Mouse (Mus musculus) stomach, embryonic 16.5 days (tissue): ENCODE data around the gene Pycard. TPM values are rescaled to one million over a fixed set of nuclear protein-coding genes. Genes with fewer than 3 reads are reported as not detected.
"Not testable (repeated sequence)": the region's sequence is repeated elsewhere in the genome, so short reads cannot be mapped to it uniquely, and the experiment has no call there.

Source experiments
- ATAC-seq: fragments of 200-750 bp; cut with Nextera tagmentation; 2 replicates; pipeline ENCODE4 v1.8.0; 2017; ENCODE audit warnings: moderate number of reproducible peaks, moderate TSS enrichment; ENCODE audit not compliant: insufficient read depth, low FRiP score
- H3K27ac ChIP-seq: fragments of 300-500 bp; sonication (generic); 2 replicates; pipeline ENCODE4 v1.5.1; 2014; ENCODE audit warnings: low read length
- H3K27me3 ChIP-seq: fragments of 300-500 bp; sonication (generic); 2 replicates; pipeline ENCODE4 v1.6.1; 2014; ENCODE audit warnings: low read length, control low read depth, mixed read lengths; ENCODE audit not compliant: control insufficient read depth, insufficient read depth
- H3K36me3 ChIP-seq: fragments of 300-500 bp; sonication (generic); 2 replicates; pipeline ENCODE4 v1.6.1; 2014; ENCODE audit warnings: low read length; ENCODE audit not compliant: control insufficient read depth, insufficient read depth
- H3K4me1 ChIP-seq: fragments of 300-500 bp; sonication (generic); 2 replicates; pipeline ENCODE4 v1.6.1; 2014; ENCODE audit warnings: low read length, control low read depth, mixed read lengths; ENCODE audit not compliant: control insufficient read depth, insufficient read depth
- H3K4me2 ChIP-seq: fragments of 300-500 bp; sonication (generic); 2 replicates; pipeline ENCODE4 v1.6.1; 2014; ENCODE audit warnings: low read depth, low read length, mixed read lengths
- H3K4me3 ChIP-seq: fragments of 300-500 bp; sonication (generic); replicated peaks from 2 replicates; pipeline ENCODE4 v1.5.1; 2014; ENCODE audit warnings: mild to moderate bottlenecking, low read length
- H3K9ac ChIP-seq: fragments of 300-500 bp; sonication (generic); 2 replicates; pipeline ENCODE4 v1.6.1; 2014; ENCODE audit warnings: low read length
- H3K9me3 ChIP-seq: fragments of 300-500 bp; sonication (generic); replicated peaks from 2 replicates; pipeline ENCODE4 v1.6.1; 2016; ENCODE audit warnings: low read length, control low read depth; ENCODE audit not compliant: control insufficient read depth
- WGBS: fragments of 180-500 bp; shearing (Covaris S2); extraction: QIAGEN DNeasy Blood & Tissue Kit; methylation state at CpG from one replicate; pipeline ENCODE4 v1.1.7; 2014; 5-methylcytosine and 5-hydroxymethylcytosine counted together
- polyA plus RNA-seq: library from polyadenylated mRNA; unstranded; fragments of >200 nt; fragmentation: Nextera tagmentation; extraction: Ambion mirVana; gene quantifications from 2 replicates; pipeline ENCODE4 v1.2.1, GENCODE M21; 2015

Gene Pycard
- polyA plus RNA-seq, 1 experiment from 2014 or later = 179 TPM

- WGBS = 85% methylated on average over 4 of the region's 4 CpGs
- no peaks in the 10 kb centered on the region for H3K36me3 ChIP-seq
These were observed 29.9 kb upstream of the Pycard start for GRCm38 (mm10) chr7:128023565-128023964.

GRCm38 (mm10) chr7:128022974-128023373 lies 29.3 kb upstream of the Pycard start:
- Histone ChIP-seq H3K4me2 (no peak overlapping the region), H3K9me3 (no peaks in the 10 kb centered on the region), H3K27ac (no peak overlapping the region), H3K4me3 (no peak overlapping the region), H3K27me3 (no peaks in the 10 kb centered on the region), H3K9ac (no peak overlapping the region), H3K36me3 (no peaks in the 10 kb centered on the region), H3K4me1 (no peaks in the 10 kb centered on the region)
- no peak for ATAC-seq
- 64% methylated on average over 8 of the region's 8 CpGs for WGBS

More at GRCm38 (mm10) chr7:128023565-128023964, 29.9 kb upstream of the Pycard start:
- Histone ChIP-seq H3K4me3 (no peak overlapping the region), H3K27me3 (no peaks in the 10 kb centered on the region), H3K9me3 (no peaks in the 10 kb centered on the region), H3K27ac (no peak overlapping the region), H3K9ac (no peak overlapping the region), H3K4me2 (no peak overlapping the region), H3K4me1 (no peaks in the 10 kb centered on the region)
- no peak for ATAC-seq

DNA sequence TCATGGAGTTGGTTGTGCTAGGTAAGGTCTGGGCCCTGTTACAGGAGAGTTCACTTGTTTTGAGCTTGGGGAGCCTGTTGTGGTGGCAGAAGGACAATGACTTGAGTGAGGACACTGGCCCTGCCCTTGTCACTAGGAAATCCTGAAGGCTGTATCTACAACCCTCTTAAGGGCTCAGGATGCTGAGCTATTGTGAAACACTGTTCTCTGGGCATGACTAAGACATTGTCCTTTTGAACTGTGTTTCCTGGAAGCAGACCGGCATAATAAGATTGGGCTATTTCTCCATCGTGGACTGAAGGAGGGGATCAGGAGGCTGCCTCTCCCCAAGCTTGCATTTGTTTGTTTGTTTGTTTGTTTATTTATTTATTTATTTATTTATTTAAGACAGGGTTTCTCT lies 25.5 kb upstream of the Pycard start:
- no peak overlapping the region for H3K9ac ChIP-seq
- H3K4me2 ChIP-seq = no peak overlapping the region
- H3K27me3 ChIP-seq = no peaks in the 10 kb centered on the region
- H3K27ac ChIP-seq = no peak overlapping the region
- H3K9me3 ChIP-seq = no peaks in the 10 kb centered on the region
- no peaks in the 10 kb centered on the region for H3K4me1 ChIP-seq
- no peak overlapping the region for H3K4me3 ChIP-seq
- H3K36me3 ChIP-seq = no peaks in the 10 kb centered on the region
- no peak for ATAC-seq
- WGBS = 75% methylated on average over 2 of the region's 2 CpGs

GRCm38 (mm10) chr7:128018275-128018674 lies 24.6 kb upstream of the Pycard start:
- Histone ChIP-seq H3K4me2 (no peak overlapping the region), H3K4me1 (no peaks in the 10 kb centered on the region), H3K36me3 (no peaks in the 10 kb centered on the region), H3K4me3 (no peak overlapping the region), H3K27ac (no peak overlapping the region), H3K27me3 (no peaks in the 10 kb centered on the region), H3K9me3 (no peaks in the 10 kb centered on the region), H3K9ac (no peak overlapping the region)
- no peak for ATAC-seq
- WGBS = 86% methylated on average over 3 of the region's 3 CpGs

DNA sequence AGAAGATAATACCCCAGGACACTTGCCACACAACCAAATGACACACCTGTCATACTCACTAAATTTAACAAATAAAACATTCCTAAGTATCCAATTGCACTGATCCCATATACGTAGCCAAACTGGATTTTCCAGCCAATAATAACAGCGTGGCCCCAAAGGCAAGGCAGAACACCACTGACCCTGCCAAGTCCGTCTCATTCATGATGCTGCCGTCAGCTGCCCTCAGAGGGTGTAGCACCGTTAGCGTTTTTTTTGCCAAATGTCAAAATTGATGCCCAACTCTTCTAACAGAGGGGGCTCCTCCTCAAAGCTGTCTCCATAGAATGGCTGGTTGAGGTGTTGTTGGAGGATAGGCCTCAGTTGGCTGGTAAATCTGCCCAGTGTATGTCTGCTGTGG lies 23.0 kb upstream of the Pycard start:
- WGBS = 71% methylated on average over 6 of the region's 6 CpGs
- Histone ChIP-seq H3K9ac (no peak overlapping the region), H3K27me3 (no peaks in the 10 kb centered on the region), H3K4me1 (no peaks in the 10 kb centered on the region), H3K36me3 (no peaks in the 10 kb centered on the region), H3K27ac (no peak overlapping the region), H3K9me3 (no peaks in the 10 kb centered on the region), H3K4me2 (no peak overlapping the region), H3K4me3 (no peak overlapping the region)
- no peak for ATAC-seq

DNA sequence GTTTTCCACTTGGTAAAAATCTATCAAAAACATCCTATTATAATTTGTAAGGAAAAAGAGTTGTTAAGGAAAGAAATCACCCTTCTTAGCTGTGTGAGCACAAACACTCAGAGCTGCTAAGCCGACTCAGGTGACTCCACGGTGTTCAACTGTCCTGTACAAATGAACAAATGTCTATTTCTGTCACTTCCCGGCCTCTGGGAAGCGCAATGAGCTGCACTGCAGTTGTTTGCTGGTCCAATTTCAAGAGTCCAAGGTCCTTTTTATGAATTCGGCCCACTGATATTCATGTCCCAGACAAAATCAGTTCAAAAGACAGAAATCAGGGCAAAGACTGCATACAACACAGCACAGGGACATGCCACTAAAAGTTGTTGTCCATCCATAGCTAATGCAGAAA lies 22.5 kb upstream of the Pycard start:
- H3K36me3 ChIP-seq, H3K27ac ChIP-seq, H3K9ac ChIP-seq, H3K4me3 ChIP-seq, ATAC-seq, H3K9me3 ChIP-seq, H3K4me1 ChIP-seq, H3K27me3 ChIP-seq, H3K4me2 ChIP-seq: not testable (repeated sequence)
- WGBS = 58% methylated on average over 5 of the region's 5 CpGs

DNA sequence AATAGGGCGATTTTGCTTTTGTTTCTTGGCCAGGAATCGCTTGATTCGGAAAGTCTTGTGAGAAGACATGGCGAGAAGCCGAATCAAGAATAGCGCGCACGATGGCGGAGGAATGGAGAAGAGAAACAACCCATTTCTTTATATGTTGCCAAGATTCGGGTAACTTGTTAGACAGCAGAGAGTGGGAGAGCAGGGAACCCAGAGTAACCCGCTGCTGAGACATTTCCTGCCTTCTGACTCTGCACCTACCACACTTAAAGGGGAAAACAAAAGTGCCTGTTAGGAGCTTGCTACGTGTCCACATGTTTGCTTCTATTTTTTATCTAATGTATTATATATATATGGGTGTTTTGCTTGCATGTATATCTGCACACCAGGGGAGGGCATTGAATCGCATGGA lies 19.4 kb upstream of the Pycard start:
- 90% methylated on average over 13 of the region's 13 CpGs for WGBS
- Histone ChIP-seq H3K9me3 (no peaks in the 10 kb centered on the region), H3K36me3 (no peaks in the 10 kb centered on the region), H3K9ac (no peak overlapping the region), H3K4me1 (no peaks in the 10 kb centered on the region), H3K27me3 (no peaks in the 10 kb centered on the region), H3K4me3 (no peak overlapping the region), H3K4me2 (no peak overlapping the region), H3K27ac (no peak overlapping the region)
- no peak for ATAC-seq

- WGBS = 79% methylated on average over 13 of the region's 13 CpGs
- Histone ChIP-seq H3K4me3 (no peak overlapping the region), H3K4me2 (no peak overlapping the region), H3K9ac (no peak overlapping the region), H3K27me3 (no peaks in the 10 kb centered on the region), H3K36me3 (no peaks in the 10 kb centered on the region), H3K9me3 (no peaks in the 10 kb centered on the region), H3K27ac (no peak overlapping the region), H3K4me1 (no peaks in the 10 kb centered on the region)
- no peak for ATAC-seq
These were observed 18.6 kb upstream of the Pycard start for GRCm38 (mm10) chr7:128012136-128012780.

DNA sequence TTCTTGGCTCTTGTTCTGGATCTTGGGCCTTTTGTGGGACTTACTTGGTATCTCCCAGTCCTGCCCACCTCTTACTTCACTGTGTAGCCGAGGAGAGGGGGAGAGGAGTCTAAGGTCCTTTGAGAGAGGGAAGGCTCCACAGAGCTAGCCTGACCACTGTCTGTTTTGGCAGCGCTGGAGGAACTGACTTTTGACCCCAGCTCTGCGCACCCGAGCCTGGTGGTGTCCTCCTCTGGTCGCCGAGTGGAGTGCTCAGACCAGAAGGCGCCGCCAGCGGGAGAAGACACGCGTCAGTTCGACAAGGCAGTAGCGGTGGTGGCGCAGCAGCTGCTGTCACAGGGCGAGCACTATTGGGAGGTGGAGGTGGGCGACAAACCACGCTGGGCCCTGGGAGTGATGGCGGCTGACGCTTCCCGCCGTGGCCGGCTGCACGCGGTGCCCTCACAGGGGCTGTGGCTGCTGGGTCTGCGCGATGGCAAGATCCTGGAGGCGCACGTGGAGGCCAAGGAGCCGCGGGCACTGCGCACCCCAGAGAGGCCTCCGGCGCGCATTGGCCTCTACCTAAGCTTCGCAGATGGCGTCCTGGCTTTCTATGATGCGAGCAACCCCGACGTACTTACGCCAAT lies 16.2 kb upstream of the Pycard start:
- 43% methylated on average over 40 of the region's 40 CpGs for WGBS
- no peak overlapping the region for H3K4me3 ChIP-seq
- peaks cover 7% of the 10 kb centered on the region; the same call in 1 of the 2 replicates for H3K4me1 ChIP-seq
- peak overlapping the region; percentile 1; the same call in 1 of the 2 replicates for H3K9ac ChIP-seq
- H3K9me3 ChIP-seq = no peaks in the 10 kb centered on the region
- peak; percentile 26; the same call in 1 of the 2 replicates for ATAC-seq
- H3K27ac ChIP-seq = no peak overlapping the region
- peak overlapping the region; percentile 20; the same call in 1 of the 2 replicates for H3K4me2 ChIP-seq
- no peaks in the 10 kb centered on the region for H3K36me3 ChIP-seq
- no peaks in the 10 kb centered on the region for H3K27me3 ChIP-seq
